In the genomic region with DNA sequence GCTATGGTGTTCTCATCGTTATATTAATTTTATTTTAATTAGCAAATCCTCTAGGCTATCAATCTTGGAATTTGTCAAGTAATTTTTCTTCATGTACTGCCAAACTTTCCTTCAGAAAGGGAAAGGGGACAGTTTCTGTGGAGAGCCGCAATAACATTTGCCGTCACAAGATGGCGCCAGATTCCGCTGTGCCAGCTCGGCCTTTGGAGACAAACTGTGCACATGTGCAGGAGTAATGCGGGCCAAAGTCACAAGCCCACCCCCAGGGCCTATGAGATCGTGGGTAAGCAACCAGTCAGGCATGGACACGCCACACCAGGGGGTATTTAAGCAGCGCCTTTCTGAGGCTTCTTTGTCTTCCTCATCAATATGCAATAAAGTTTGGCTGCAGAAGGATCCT, we compare ENCODE assay signal across 7 mouse cellular contexts.
DNase-seq lines count a peak whose midpoint lies in the region; ATAC-seq and TF ChIP-seq lines count a peak whose summit lies in the region.
"Not testable (repeated sequence)": the region's sequence is repeated elsewhere in the genome, so short reads cannot be mapped to it uniquely, and the experiment has no call there.

No protein-coding gene starts in this region.

- H3K9me3 ChIP-seq in midbrain, postnatal 0 days (ENCODE audit: low read length) = not testable (repeated sequence)

- TF ChIP-seq POLR2A in kidney, adult 2 months (IDR thresholded peaks at IDR 0.05; ENCODE audit: low read depth, low read length); spleen, adult 2 months (IDR thresholded peaks at IDR 0.05; ENCODE audit: low read depth, low read length): not testable (repeated sequence)

- H3K4me3 ChIP-seq in kidney, adult 2 months (ENCODE audit: insufficient read depth, low read depth, low read length); midbrain, postnatal 0 days (ENCODE audit: low read depth, low read length); spleen, adult 2 months (ENCODE audit: extremely low read depth, insufficient read depth, insufficient read length): not testable (repeated sequence)

- H3K27me3 ChIP-seq in kidney, adult 2 months (replicated peaks; ENCODE audit: control insufficient read depth, insufficient read depth, low read length); midbrain, postnatal 0 days (ENCODE audit: insufficient read depth, low read length); spleen, adult 2 months (ENCODE audit: control insufficient read depth, insufficient read depth, low read length): not testable (repeated sequence)

- H3K27ac ChIP-seq in kidney, adult 2 months (ENCODE audit: insufficient read depth, low read depth, low read length); midbrain, postnatal 0 days (ENCODE audit: low read depth, low read length); spleen, adult 2 months (ENCODE audit: insufficient read depth, low read length): not testable (repeated sequence)

- H3K4me1 ChIP-seq in kidney, adult 2 months (ENCODE audit: control insufficient read depth, insufficient read depth, low read length); midbrain, postnatal 0 days (ENCODE audit: insufficient read depth, low read length); spleen, adult 2 months (ENCODE audit: control insufficient read depth, insufficient read depth, insufficient read length): not testable (repeated sequence)

- H3K4me2 ChIP-seq in midbrain, postnatal 0 days (ENCODE audit: low read depth, low read length, poor library complexity, severe bottlenecking) = not testable (repeated sequence)

- H3K9ac ChIP-seq in midbrain, postnatal 0 days (replicated peaks; ENCODE audit: low read length, poor library complexity, severe bottlenecking) = not testable (repeated sequence)

- H3K36me3 ChIP-seq in kidney, adult 2 months (ENCODE audit: control insufficient read depth, insufficient read depth, low read length); midbrain, postnatal 0 days (ENCODE audit: insufficient read depth, low read length); spleen, adult 2 months (ENCODE audit: control insufficient read depth, insufficient read depth, low read length): not testable (repeated sequence)

- ATAC-seq in granulocyte monocyte progenitor cell, adult 5-6 weeks (replicated peaks; ENCODE audit: poor library complexity, severe bottlenecking) = peak; percentile 84
- ATAC-seq in midbrain, postnatal 0 days (ENCODE audit: low FRiP score) = peak; percentile 72

- peak; percentile 78 for TF ChIP-seq CTCF in kidney, adult 2 months (conservative IDR thresholded peaks at IDR 0.05; ENCODE audit: insufficient read depth, insufficient read length, low read depth, low read length)
- peak; percentile 86 for TF ChIP-seq CTCF in midbrain, postnatal 0 days (IDR thresholded peaks at IDR 0.05)
- peak; percentile 86; the same call in 1 of the 2 replicates for TF ChIP-seq CTCF in spleen, adult 2 months (IDR thresholded peaks at IDR 0.05; ENCODE audit: extremely low read depth, insufficient read depth, insufficient read length, insufficient replicate concordance)

- WGBS in kidney, adult 2 months = 1% methylated on average over 10 of the region's 10 CpGs
- WGBS in midbrain, postnatal 0 days = under 1% methylated on average over 10 of the region's 10 CpGs
- 5% methylated on average over 10 of the region's 10 CpGs for WGBS in spleen, adult 2 months

- peak; percentile 25 for DNase-seq in adrenal gland, postnatal 14 days
- peak; percentile 54 for DNase-seq in embryo, embryonic 11 days
- DNase-seq in kidney, adult 2 months = peak; percentile 2
- DNase-seq in liver = peak; percentile 28
- DNase-seq in midbrain, postnatal 0 days (ENCODE audit: low spot score) = peak; percentile 50
- DNase-seq in spleen, adult 2 months (ENCODE audit: low read depth in 1 of 2, low spot score in 2 of 2) = peak in 1 of 2 experiments; percentile 19
